Mouse (Mus musculus): ENCODE results near the gene Eefsec. TPM values are rescaled to one million over a fixed set of nuclear protein-coding genes. Genes with fewer than 3 reads are reported as not detected.

Eefsec gene
- total RNA-seq, 1 experiment from 2014 or later = 24.5 TPM

DNA sequence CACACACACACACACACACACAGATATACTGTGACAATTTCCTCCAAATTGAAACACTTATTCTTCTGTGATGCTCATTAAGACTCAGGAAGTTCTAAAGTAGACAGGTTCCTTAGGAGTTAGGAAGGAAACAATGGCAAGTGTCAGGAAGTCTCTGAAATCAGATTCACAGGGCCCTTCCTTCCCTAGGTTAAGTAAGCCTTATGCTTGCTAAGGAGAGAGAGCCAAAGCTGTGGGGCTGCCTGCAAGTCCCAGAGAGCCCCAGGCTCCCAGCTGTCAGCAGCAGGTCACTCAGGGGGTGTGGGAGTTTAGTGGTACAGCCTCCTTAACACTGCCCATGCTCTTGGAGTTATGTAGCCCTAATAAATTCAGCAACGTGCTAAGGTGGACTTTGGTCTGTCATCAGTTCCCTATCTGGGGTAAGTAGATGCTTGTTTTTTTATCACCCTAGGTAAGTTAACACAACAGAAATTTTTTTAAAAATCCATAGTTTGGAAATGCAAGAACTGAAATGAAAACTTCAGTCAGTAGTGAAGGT, 82.8 kb downstream of the Eefsec start:
- ATAC-seq (replicated peaks in 1 of 2; ENCODE audit: insufficient read depth in 1 of 2, low FRiP score in 2 of 2, low TSS enrichment in 1 of 2, low read depth in 1 of 2, poor library complexity in 2 of 2, severe bottlenecking in 2 of 2) = no peak

- no peak for ATAC-seq (replicated peaks in 1 of 2; ENCODE audit: insufficient read depth in 1 of 2, low FRiP score in 2 of 2, low TSS enrichment in 1 of 2, low read depth in 1 of 2, poor library complexity in 2 of 2, severe bottlenecking in 2 of 2)
These were observed 85.2 kb downstream of the Eefsec start for GRCm38 (mm10) chr6:88361096-88361495.

- ATAC-seq (replicated peaks in 1 of 2; ENCODE audit: insufficient read depth in 1 of 2, low FRiP score in 2 of 2, low TSS enrichment in 1 of 2, low read depth in 1 of 2, poor library complexity in 2 of 2, severe bottlenecking in 2 of 2) = no peak
These were observed 88.1 kb downstream of the Eefsec start for GRCm38 (mm10) chr6:88358210-88358609.

DNA sequence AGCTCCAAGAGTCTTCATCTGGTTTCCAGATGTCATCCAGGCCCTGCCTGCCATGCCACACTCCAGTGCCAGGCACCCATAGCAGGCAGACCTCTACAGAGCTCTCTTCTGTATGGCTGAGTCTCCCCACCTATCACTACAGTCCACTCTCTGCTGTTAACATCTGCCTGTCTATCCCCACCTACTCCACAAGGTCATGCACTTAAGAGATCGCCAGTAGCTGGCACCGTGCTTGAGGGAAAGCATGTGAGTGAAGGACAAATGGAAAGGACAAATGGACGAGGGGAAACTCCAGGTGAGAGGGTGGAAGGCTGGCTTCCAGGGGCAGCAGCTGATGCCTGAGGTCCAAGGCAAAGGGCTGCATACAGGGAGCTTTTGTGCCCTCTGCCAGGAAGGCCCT, 90.5 kb downstream of the Eefsec start:
- no peak for ATAC-seq (replicated peaks in 1 of 2; ENCODE audit: insufficient read depth in 1 of 2, low FRiP score in 2 of 2, low TSS enrichment in 1 of 2, low read depth in 1 of 2, poor library complexity in 2 of 2, severe bottlenecking in 2 of 2)

DNA sequence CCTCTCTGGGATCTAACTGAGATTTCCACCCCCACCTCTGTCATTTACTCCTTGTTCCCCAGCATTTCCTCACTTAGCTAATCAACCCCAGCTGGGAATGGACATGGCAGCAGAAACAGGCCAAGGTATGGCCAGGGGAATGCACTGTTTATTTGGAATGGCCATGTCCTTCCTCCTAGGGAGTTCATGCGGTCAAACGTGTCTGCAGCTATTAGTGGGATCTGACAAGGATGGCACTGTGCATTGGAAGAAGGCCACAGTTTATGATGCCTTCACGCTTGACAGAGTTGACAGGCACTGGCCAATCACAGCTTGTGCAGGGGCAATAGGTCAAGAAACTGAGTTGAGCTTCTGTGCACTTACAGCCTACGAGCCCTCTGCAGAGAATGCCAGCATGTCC, 93.8 kb downstream of the Eefsec start:
- no peak for ATAC-seq (replicated peaks in 1 of 2; ENCODE audit: insufficient read depth in 1 of 2, low FRiP score in 2 of 2, low TSS enrichment in 1 of 2, low read depth in 1 of 2, poor library complexity in 2 of 2, severe bottlenecking in 2 of 2)

DNA sequence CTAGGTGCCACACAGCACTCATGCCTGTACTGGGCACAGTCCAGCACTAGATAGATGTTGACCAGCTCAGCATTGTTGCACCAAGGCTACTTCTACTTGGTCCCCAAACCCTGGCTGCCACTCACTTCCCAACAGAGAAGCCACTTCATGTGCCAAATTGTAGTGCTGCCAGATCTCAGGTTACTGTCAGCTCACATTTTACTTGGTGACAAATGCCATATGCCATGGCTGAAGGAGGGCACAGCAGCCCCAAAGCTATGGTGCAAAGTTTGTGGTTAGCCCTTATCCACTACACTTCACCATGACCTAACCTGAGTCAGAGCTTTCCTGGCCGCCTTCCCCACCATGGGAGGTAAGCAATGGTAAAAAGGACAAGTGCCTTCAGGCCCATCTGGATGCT, 99.6 kb downstream of the Eefsec start:
- ATAC-seq (replicated peaks in 1 of 2; ENCODE audit: insufficient read depth in 1 of 2, low FRiP score in 2 of 2, low TSS enrichment in 1 of 2, low read depth in 1 of 2, poor library complexity in 2 of 2, severe bottlenecking in 2 of 2) = no peak; a peak in 1 of 4 replicates

DNA sequence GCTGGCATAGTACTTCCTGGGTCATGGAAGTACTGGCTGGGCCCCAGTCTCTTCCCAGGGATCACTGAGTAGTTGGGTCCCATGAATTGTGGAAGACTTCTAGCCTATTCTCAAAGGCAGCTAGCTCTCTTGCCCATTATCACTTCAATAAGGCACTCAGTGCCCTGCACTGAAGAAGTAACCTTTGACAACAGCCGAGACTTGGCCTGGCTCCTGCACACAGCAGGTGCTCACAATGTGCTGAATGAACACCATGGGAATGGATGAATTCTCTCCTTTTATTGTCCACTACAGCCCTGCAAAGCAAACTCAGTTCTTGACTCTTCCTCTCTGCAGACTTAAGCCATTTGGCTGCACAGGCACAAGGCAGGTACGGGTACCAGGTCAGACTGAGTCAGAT, 101.0 kb downstream of the Eefsec start:
- ATAC-seq (replicated peaks in 1 of 2; ENCODE audit: insufficient read depth in 1 of 2, low FRiP score in 2 of 2, low TSS enrichment in 1 of 2, low read depth in 1 of 2, poor library complexity in 2 of 2, severe bottlenecking in 2 of 2) = no peak

DNA sequence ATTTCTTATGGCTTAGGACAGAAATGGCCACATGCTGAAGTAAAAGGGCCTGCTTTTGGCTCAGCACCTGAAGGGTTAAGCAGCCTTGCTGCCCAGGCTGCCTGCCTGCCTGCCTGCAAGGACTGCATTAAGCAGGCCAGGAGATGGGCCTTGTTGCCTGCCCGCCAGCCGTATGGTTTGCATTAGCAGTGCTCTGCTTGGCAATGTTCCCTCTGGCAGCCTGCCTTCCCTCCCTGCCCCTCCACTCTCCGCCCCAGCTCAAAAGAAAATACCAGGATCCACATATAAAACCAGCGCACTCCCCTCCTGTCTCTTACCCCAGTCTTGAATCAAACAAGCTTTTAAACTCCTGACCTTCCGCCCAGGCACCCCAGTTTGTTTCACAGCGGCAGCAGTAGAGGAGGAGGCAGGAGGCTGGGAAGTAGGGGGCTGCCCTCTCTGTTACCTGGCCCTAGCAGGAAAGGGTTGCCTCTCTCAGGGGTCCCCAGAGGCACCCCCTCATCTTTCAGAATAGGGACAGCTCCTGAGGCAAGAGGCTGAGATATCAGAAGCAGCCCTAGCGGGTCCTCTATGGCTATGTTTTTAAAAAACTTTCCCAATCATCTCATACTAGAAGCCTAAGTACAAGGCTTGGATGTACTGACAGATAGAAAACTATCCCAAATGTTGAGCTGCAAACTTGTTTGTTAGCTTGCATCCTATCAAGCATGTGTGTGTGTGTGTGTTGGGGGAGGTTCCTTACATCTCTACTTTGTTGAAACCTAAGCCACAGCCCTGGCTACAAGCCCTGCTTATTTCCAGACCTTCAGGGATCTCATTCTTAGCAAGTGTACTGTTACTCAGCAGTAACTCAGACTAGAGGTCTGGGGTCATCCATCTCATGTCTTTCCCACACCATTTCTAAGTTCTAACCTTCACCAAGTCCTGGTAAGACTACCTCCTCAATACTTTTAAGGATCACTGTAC, 102.6 kb downstream of the Eefsec start:
- no peak for ATAC-seq (replicated peaks in 1 of 2; ENCODE audit: insufficient read depth in 1 of 2, low FRiP score in 2 of 2, low TSS enrichment in 1 of 2, low read depth in 1 of 2, poor library complexity in 2 of 2, severe bottlenecking in 2 of 2)

DNA sequence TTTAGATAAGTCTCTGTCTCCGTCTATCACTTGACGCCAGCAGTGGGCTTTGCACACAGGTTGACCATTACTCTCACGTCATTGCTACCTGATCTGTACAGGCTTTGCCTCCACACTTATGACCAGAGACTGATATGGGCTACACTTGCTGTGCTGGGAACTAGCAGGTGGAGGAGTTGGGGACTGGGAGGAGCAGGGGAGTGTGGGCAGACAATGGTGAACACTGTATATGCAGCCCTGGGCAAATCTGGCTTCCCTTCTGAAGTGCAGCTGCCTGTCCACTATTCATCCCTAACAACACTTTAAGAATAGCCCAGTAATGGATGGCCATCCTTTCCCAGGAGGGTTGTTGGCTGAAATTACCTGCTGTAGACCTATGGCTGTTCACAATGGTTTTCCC, 103.4 kb downstream of the Eefsec start:
- no peak for ATAC-seq (replicated peaks in 1 of 2; ENCODE audit: insufficient read depth in 1 of 2, low FRiP score in 2 of 2, low TSS enrichment in 1 of 2, low read depth in 1 of 2, poor library complexity in 2 of 2, severe bottlenecking in 2 of 2)

DNA sequence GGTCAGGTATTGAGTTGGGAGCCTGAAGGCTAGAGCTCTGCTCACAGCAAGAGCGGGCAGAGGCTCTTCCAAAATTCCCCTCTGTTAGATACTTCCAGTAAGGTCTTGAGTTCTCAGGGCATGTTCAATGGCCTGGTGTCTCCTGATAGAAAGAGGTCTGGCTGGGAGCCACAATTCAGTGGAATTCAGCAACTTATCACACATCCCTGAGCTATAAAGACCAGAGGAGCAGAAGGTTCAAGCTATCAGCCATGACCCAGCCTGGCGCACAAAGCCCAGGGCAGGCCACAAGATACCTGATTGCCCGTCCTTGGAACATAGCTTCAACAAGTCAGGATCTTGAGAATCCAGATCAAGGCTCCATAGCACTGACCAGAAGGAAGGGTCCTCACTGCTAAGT, 105.2 kb downstream of the Eefsec start:
- ATAC-seq (replicated peaks in 1 of 2; ENCODE audit: insufficient read depth in 1 of 2, low FRiP score in 2 of 2, low TSS enrichment in 1 of 2, low read depth in 1 of 2, poor library complexity in 2 of 2, severe bottlenecking in 2 of 2) = no peak; a peak in 2 of 4 replicates

DNA sequence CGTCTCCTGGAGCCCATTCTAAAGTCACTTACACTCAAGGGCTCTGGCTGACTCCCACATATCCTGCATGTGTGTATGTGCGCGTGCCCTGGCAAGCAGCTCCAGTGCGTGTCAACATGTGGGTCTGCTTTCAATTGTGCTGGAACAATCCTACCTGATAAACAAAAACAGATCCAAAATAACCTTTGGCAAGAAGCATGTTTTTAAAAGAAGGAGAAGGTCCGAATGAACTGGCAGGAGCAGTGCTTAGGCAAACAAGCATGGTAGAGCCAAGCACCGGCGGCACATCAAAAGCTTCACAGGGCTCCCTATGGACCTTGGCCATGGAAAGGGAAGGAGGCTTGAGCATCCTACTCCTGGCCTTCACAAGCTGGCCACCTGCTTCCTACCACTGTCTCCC, 105.6 kb downstream of the Eefsec start:
- ATAC-seq (replicated peaks in 1 of 2; ENCODE audit: insufficient read depth in 1 of 2, low FRiP score in 2 of 2, low TSS enrichment in 1 of 2, low read depth in 1 of 2, poor library complexity in 2 of 2, severe bottlenecking in 2 of 2) = no peak

- no peak for ATAC-seq (replicated peaks in 1 of 2; ENCODE audit: insufficient read depth in 1 of 2, low FRiP score in 2 of 2, low TSS enrichment in 1 of 2, low read depth in 1 of 2, poor library complexity in 2 of 2, severe bottlenecking in 2 of 2)
These were observed 117.0 kb downstream of the Eefsec start for GRCm38 (mm10) chr6:88329336-88329735.

GRCm38 (mm10) chr6:88321879-88322278, 124.5 kb downstream of the Eefsec start:
- ATAC-seq (replicated peaks in 1 of 2; ENCODE audit: insufficient read depth in 1 of 2, low FRiP score in 2 of 2, low TSS enrichment in 1 of 2, low read depth in 1 of 2, poor library complexity in 2 of 2, severe bottlenecking in 2 of 2) = no peak

- ATAC-seq (replicated peaks in 1 of 2; ENCODE audit: insufficient read depth in 1 of 2, low FRiP score in 2 of 2, low TSS enrichment in 1 of 2, low read depth in 1 of 2, poor library complexity in 2 of 2, severe bottlenecking in 2 of 2) = no peak
These were observed 125.1 kb downstream of the Eefsec start for GRCm38 (mm10) chr6:88321253-88321652.

DNA sequence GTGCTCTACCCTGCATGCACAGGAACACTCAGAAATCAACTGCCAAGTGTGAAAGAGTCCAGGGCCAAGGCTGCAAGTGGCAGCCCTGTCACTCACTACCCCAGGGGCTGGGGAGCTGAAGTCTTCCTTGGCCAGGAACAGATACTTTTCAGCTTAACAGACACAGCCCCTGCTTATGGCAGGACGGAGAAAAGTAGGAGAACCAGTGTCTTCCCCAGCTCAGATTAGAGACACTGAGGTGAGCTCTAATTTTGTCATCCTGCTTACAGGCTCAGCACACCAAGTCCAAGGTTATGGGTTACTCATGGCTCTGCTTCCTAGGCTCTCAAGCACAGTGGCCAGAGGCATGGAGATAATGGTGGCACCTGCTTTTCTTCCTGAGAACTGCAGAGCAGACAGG, 126.6 kb downstream of the Eefsec start:
- ATAC-seq (replicated peaks in 1 of 2; ENCODE audit: insufficient read depth in 1 of 2, low FRiP score in 2 of 2, low TSS enrichment in 1 of 2, low read depth in 1 of 2, poor library complexity in 2 of 2, severe bottlenecking in 2 of 2) = no peak

GRCm38 (mm10) chr6:88315295-88315694, 131.0 kb downstream of the Eefsec start:
- ATAC-seq (replicated peaks in 1 of 2; ENCODE audit: insufficient read depth in 1 of 2, low FRiP score in 2 of 2, low TSS enrichment in 1 of 2, low read depth in 1 of 2, poor library complexity in 2 of 2, severe bottlenecking in 2 of 2) = no peak

DNA sequence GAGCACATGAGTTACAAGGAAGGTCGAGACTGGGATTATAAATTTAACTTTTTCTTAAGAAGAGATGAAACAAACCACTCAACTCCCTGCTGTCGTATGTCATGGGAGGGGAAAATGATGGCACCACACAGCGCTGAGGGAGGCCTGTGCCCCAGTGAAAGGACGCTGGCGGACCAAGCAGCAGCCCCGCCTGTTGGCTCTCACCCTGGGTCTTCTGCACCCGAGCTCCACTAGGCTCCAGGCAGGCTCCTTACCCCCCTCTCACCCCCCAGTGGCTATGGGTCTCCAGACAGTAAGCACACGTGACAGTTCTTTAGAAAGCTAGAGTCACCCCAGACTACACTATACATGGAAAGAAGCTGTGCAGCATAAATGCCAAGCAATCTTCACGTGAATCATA, 132.4 kb downstream of the Eefsec start:
- ATAC-seq (replicated peaks in 1 of 2; ENCODE audit: insufficient read depth in 1 of 2, low FRiP score in 2 of 2, low TSS enrichment in 1 of 2, low read depth in 1 of 2, poor library complexity in 2 of 2, severe bottlenecking in 2 of 2) = no peak

DNA sequence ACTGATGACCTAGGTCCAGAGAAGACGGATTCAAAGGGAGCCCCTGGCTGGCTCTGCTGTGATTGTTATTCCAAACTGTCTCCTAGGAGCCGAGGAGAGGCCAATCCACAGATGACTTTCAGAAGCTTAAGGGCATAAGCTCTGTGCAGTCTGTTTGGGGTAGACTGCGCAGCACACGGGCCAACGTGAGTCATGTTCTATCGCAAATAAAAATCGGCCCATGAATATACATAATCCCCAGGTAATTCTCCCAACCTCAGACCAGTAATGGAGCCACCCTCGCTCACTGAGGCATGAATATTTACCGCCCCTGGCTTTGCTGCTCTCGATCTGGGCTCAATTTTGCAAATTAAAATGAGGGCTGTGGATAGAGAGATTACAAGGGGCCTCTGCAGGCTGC, 134.7 kb downstream of the Eefsec start:
- no peak for ATAC-seq (replicated peaks in 1 of 2; ENCODE audit: insufficient read depth in 1 of 2, low FRiP score in 2 of 2, low TSS enrichment in 1 of 2, low read depth in 1 of 2, poor library complexity in 2 of 2, severe bottlenecking in 2 of 2)

All from hematopoietic stem cell, adult 5-6 weeks (primary cell).